Mouse (Mus musculus): ENCODE data around the gene Sh3rf1. TPM values are rescaled to one million over a fixed set of nuclear protein-coding genes. Genes with fewer than 3 reads are reported as not detected.
A peak's percentile ranks its signal among the peaks of the same experiment; 100 is the strongest.

Gene Sh3rf1
- polyA plus RNA-seq, 1 experiment from 2014 or later: 20.8 TPM

GRCm38 (mm10) chr8:61301298-61302028 lies 77.8 kb downstream of the Sh3rf1 start:
- Histone ChIP-seq H3K36me3 (no peaks in the 10 kb centered on the region), H3K4me3 (replicated peaks) (no peak overlapping the region), H3K9ac (replicated peaks) (no peak overlapping the region), H3K4me1 (peaks cover 16% of the 10 kb centered on the region), H3K27me3 (replicated peaks) (no peaks in the 10 kb centered on the region), H3K4me2 (no peak overlapping the region), H3K27ac (replicated peaks) (0 out of 2 replicates have a peak overlapping the region, but pooled peaks have one; percentile 9), H3K9me3 (replicated peaks) (no peaks in the 10 kb centered on the region)
- WGBS: 27% methylated on average over 18 of the region's 18 CpGs
- ATAC-seq (ENCODE audit: low FRiP score): no peak

GRCm38 (mm10) chr8:61302029-61302368 lies 78.3 kb downstream of the Sh3rf1 start:
- no peaks in the 10 kb centered on the region for H3K9me3 ChIP-seq (replicated peaks)
- H3K27me3 ChIP-seq (replicated peaks): no peaks in the 10 kb centered on the region
- ATAC-seq (ENCODE audit: low FRiP score): 0 out of 2 replicates have a peak, but pooled peaks have one; percentile 13
- H3K4me1 ChIP-seq: peaks cover 16% of the 10 kb centered on the region
- no peak overlapping the region for H3K9ac ChIP-seq (replicated peaks)
- no peak overlapping the region for H3K4me3 ChIP-seq (replicated peaks)
- H3K27ac ChIP-seq (replicated peaks): 0 out of 2 replicates have a peak overlapping the region, but pooled peaks have one; percentile 9
- no peaks in the 10 kb centered on the region for H3K36me3 ChIP-seq
- H3K4me2 ChIP-seq: no peak overlapping the region
- WGBS: 27% methylated on average over 5 of the region's 5 CpGs

- no peak overlapping the region for H3K4me2 ChIP-seq
- H3K4me1 ChIP-seq: peaks cover 24% of the 10 kb centered on the region
- H3K4me3 ChIP-seq (replicated peaks): no peak overlapping the region
- H3K9me3 ChIP-seq (replicated peaks): no peaks in the 10 kb centered on the region
- H3K36me3 ChIP-seq: no peaks in the 10 kb centered on the region
- no peak overlapping the region for H3K27ac ChIP-seq (replicated peaks)
- no peak overlapping the region for H3K9ac ChIP-seq (replicated peaks)
- H3K27me3 ChIP-seq (replicated peaks): no peaks in the 10 kb centered on the region
- no peak for ATAC-seq (ENCODE audit: low FRiP score)
- WGBS: 85% methylated on average over 7 of the region's 7 CpGs
Observed at GRCm38 (mm10) chr8:61305451-61306070, 81.9 kb downstream of the Sh3rf1 start.

GRCm38 (mm10) chr8:61306501-61307112 lies 82.9 kb downstream of the Sh3rf1 start:
- H3K4me3 ChIP-seq (replicated peaks): no peak overlapping the region
- no peak overlapping the region for H3K4me2 ChIP-seq
- H3K4me1 ChIP-seq: peaks cover 19% of the 10 kb centered on the region
- ATAC-seq (ENCODE audit: low FRiP score): no peak
- no peak overlapping the region for H3K27ac ChIP-seq (replicated peaks)
- WGBS: 64% methylated on average over 4 of the region's 4 CpGs
- no peaks in the 10 kb centered on the region for H3K36me3 ChIP-seq
- H3K9ac ChIP-seq (replicated peaks): no peak overlapping the region
- H3K27me3 ChIP-seq (replicated peaks): no peaks in the 10 kb centered on the region
- no peaks in the 10 kb centered on the region for H3K9me3 ChIP-seq (replicated peaks)

GRCm38 (mm10) chr8:61308896-61309295 lies 85.2 kb downstream of the Sh3rf1 start:
- H3K4me2 ChIP-seq: no peak overlapping the region
- H3K27ac ChIP-seq (replicated peaks): no peak overlapping the region
- ATAC-seq (ENCODE audit: low FRiP score): no peak
- H3K9me3 ChIP-seq (replicated peaks): no peaks in the 10 kb centered on the region
- H3K4me1 ChIP-seq: peaks cover 24% of the 10 kb centered on the region
- no peak overlapping the region for H3K9ac ChIP-seq (replicated peaks)
- no peaks in the 10 kb centered on the region for H3K36me3 ChIP-seq
- no peak overlapping the region for H3K4me3 ChIP-seq (replicated peaks)
- H3K27me3 ChIP-seq (replicated peaks): no peaks in the 10 kb centered on the region

- no peak overlapping the region for H3K4me3 ChIP-seq (replicated peaks)
- no peak overlapping the region for H3K9ac ChIP-seq (replicated peaks)
- peak overlapping the region; percentile 22; the same call in 1 of the 2 replicates for H3K4me2 ChIP-seq
- no peaks in the 10 kb centered on the region for H3K27me3 ChIP-seq (replicated peaks)
- no peaks in the 10 kb centered on the region for H3K9me3 ChIP-seq (replicated peaks)
- WGBS: 27% methylated on average over 20 of the region's 20 CpGs
- H3K36me3 ChIP-seq: no peaks in the 10 kb centered on the region
- H3K4me1 ChIP-seq: peaks cover 24% of the 10 kb centered on the region
- no peak for ATAC-seq (ENCODE audit: low FRiP score)
- H3K27ac ChIP-seq (replicated peaks): no peak overlapping the region
Observed at GRCm38 (mm10) chr8:61309530-61310402, 86.1 kb downstream of the Sh3rf1 start.

- Histone ChIP-seq H3K36me3 (no peaks in the 10 kb centered on the region), H3K9ac (replicated peaks) (no peak overlapping the region), H3K27ac (replicated peaks) (no peak overlapping the region), H3K9me3 (replicated peaks) (no peaks in the 10 kb centered on the region), H3K27me3 (replicated peaks) (no peaks in the 10 kb centered on the region), H3K4me1 (peaks cover 24% of the 10 kb centered on the region), H3K4me2 (no peak overlapping the region), H3K4me3 (replicated peaks) (no peak overlapping the region)
- WGBS: 56% methylated on average over 9 of the region's 9 CpGs
- ATAC-seq (ENCODE audit: low FRiP score): no peak
Observed at GRCm38 (mm10) chr8:61310403-61310871, 86.8 kb downstream of the Sh3rf1 start.

- Histone ChIP-seq H3K27ac (replicated peaks) (no peak overlapping the region), H3K4me2 (no peak overlapping the region), H3K9ac (replicated peaks) (no peak overlapping the region), H3K27me3 (replicated peaks) (no peaks in the 10 kb centered on the region), H3K4me1 (peaks cover 33% of the 10 kb centered on the region), H3K36me3 (no peaks in the 10 kb centered on the region), H3K4me3 (replicated peaks) (no peak overlapping the region), H3K9me3 (replicated peaks) (no peaks in the 10 kb centered on the region)
- 73% methylated on average over 7 of the region's 7 CpGs for WGBS
- ATAC-seq (ENCODE audit: low FRiP score): no peak
Observed at GRCm38 (mm10) chr8:61313016-61313415, 89.3 kb downstream of the Sh3rf1 start.

GRCm38 (mm10) chr8:61316012-61316767 lies 92.5 kb downstream of the Sh3rf1 start:
- peaks cover 23% of the 10 kb centered on the region for H3K4me1 ChIP-seq
- WGBS: 43% methylated on average over 10 of the region's 10 CpGs
- ATAC-seq (ENCODE audit: low FRiP score): no peak

GRCm38 (mm10) chr8:61316813-61317534 lies 93.3 kb downstream of the Sh3rf1 start:
- H3K4me1 ChIP-seq: peaks cover 29% of the 10 kb centered on the region
- H3K36me3 ChIP-seq: no peaks in the 10 kb centered on the region
- no peaks in the 10 kb centered on the region for H3K9me3 ChIP-seq (replicated peaks)
- H3K4me3 ChIP-seq (replicated peaks): no peak overlapping the region
- H3K9ac ChIP-seq (replicated peaks): no peak overlapping the region
- H3K4me2 ChIP-seq: no peak overlapping the region
- H3K27me3 ChIP-seq (replicated peaks): no peaks in the 10 kb centered on the region
- peak; percentile 36; the same call in 1 of the 2 replicates for ATAC-seq (ENCODE audit: low FRiP score)
- 50% methylated on average over 10 of the region's 10 CpGs for WGBS
- H3K27ac ChIP-seq (replicated peaks): peak overlapping the region; percentile 58

More at GRCm38 (mm10) chr8:61316012-61316767, 92.5 kb downstream of the Sh3rf1 start:
- H3K27me3 ChIP-seq (replicated peaks): no peaks in the 10 kb centered on the region
- no peaks in the 10 kb centered on the region for H3K9me3 ChIP-seq (replicated peaks)
- H3K9ac ChIP-seq (replicated peaks): no peak overlapping the region
- H3K27ac ChIP-seq (replicated peaks): no peak overlapping the region
- no peak overlapping the region for H3K4me2 ChIP-seq
- no peak overlapping the region for H3K4me3 ChIP-seq (replicated peaks)
- no peaks in the 10 kb centered on the region for H3K36me3 ChIP-seq
